Mouse (Mus musculus): Measurements from ENCODE around the gene Sars. TPM values are rescaled to one million over a fixed set of nuclear protein-coding genes. Genes with fewer than 3 reads are reported as not detected.

The Sars gene
- 60.5 TPM for polyA plus RNA-seq (2014; fragmentation: Illumina TruSeq; extraction: RNeasy Lipid Tissue Mini Kit (QIAGEN cat#74804); ENCODE audit: insufficient read depth, low read depth, low replicate concordance)

GRCm38 (mm10) chr3:108444698-108445365 lies at the start of gene Sars:
TSS of gene Sars (minus strand) at chr3:108445209.

GRCm38 (mm10) chr3:108414857-108415830 lies 29.9 kb downstream of the Sars start, which contains the start of gene Celsr2:
TSS of gene Celsr2 (minus strand) at chr3:108415552.

GRCm38 (mm10) chr3:108383485-108384354 lies 61.3 kb downstream of the Sars start, which contains the start of gene Psrc1:
TSS of gene Psrc1 (plus strand) at chr3:108383839.

Other genes with a start within 250 kb of the Sars start
- gene Cyb561d1, start 244.0 kb downstream of the Sars start, polyA plus RNA-seq (2014; fragmentation: Illumina TruSeq; extraction: RNeasy Lipid Tissue Mini Kit (QIAGEN cat#74804); ENCODE audit: insufficient read depth, low read depth, low replicate concordance): 6.2 TPM
- gene Atxn7l2, start 234.3 kb downstream of the Sars start, polyA plus RNA-seq (2014; fragmentation: Illumina TruSeq; extraction: RNeasy Lipid Tissue Mini Kit (QIAGEN cat#74804); ENCODE audit: insufficient read depth, low read depth, low replicate concordance): 2.5 TPM
- gene Sypl2, start 218.6 kb downstream of the Sars start, polyA plus RNA-seq (2014; fragmentation: Illumina TruSeq; extraction: RNeasy Lipid Tissue Mini Kit (QIAGEN cat#74804); ENCODE audit: insufficient read depth, low read depth, low replicate concordance): 0.10 TPM
- gene Psma5, start 188.3 kb downstream of the Sars start, polyA plus RNA-seq (2014; fragmentation: Illumina TruSeq; extraction: RNeasy Lipid Tissue Mini Kit (QIAGEN cat#74804); ENCODE audit: insufficient read depth, low read depth, low replicate concordance): 107 TPM
- 52.6 TPM for gene Sort1, start 161.1 kb downstream of the Sars start, polyA plus RNA-seq (2014; fragmentation: Illumina TruSeq; extraction: RNeasy Lipid Tissue Mini Kit (QIAGEN cat#74804); ENCODE audit: insufficient read depth, low read depth, low replicate concordance)
- 21.6 TPM for gene Mybphl, start 80.3 kb downstream of the Sars start, polyA plus RNA-seq (2014; fragmentation: Illumina TruSeq; extraction: RNeasy Lipid Tissue Mini Kit (QIAGEN cat#74804); ENCODE audit: insufficient read depth, low read depth, low replicate concordance)
- 1.6 TPM for gene Psrc1, start 61.4 kb downstream of the Sars start, polyA plus RNA-seq (2014; fragmentation: Illumina TruSeq; extraction: RNeasy Lipid Tissue Mini Kit (QIAGEN cat#74804); ENCODE audit: insufficient read depth, low read depth, low replicate concordance)
- gene Celsr2, start 29.7 kb downstream of the Sars start, polyA plus RNA-seq (2014; fragmentation: Illumina TruSeq; extraction: RNeasy Lipid Tissue Mini Kit (QIAGEN cat#74804); ENCODE audit: insufficient read depth, low read depth, low replicate concordance): 2.4 TPM
- 8.7 TPM for gene 1700013F07Rik, start 88.9 kb upstream of the Sars start, polyA plus RNA-seq (2014; fragmentation: Illumina TruSeq; extraction: RNeasy Lipid Tissue Mini Kit (QIAGEN cat#74804); ENCODE audit: insufficient read depth, low read depth, low replicate concordance)
- 24.1 TPM for gene 5330417C22Rik, start 91.3 kb upstream of the Sars start, polyA plus RNA-seq (2014; fragmentation: Illumina TruSeq; extraction: RNeasy Lipid Tissue Mini Kit (QIAGEN cat#74804); ENCODE audit: insufficient read depth, low read depth, low replicate concordance)
- 36.8 TPM for gene Tmem167b, start 117.3 kb upstream of the Sars start, polyA plus RNA-seq (2014; fragmentation: Illumina TruSeq; extraction: RNeasy Lipid Tissue Mini Kit (QIAGEN cat#74804); ENCODE audit: insufficient read depth, low read depth, low replicate concordance)
- 30.6 TPM for gene Taf13, start 126.5 kb upstream of the Sars start, polyA plus RNA-seq (2014; fragmentation: Illumina TruSeq; extraction: RNeasy Lipid Tissue Mini Kit (QIAGEN cat#74804); ENCODE audit: insufficient read depth, low read depth, low replicate concordance)
- gene Wdr47, start 146.1 kb upstream of the Sars start, polyA plus RNA-seq (2014; fragmentation: Illumina TruSeq; extraction: RNeasy Lipid Tissue Mini Kit (QIAGEN cat#74804); ENCODE audit: insufficient read depth, low read depth, low replicate concordance): 6.1 TPM
- 32.0 TPM for gene Clcc1, start 208.7 kb upstream of the Sars start, polyA plus RNA-seq (2014; fragmentation: Illumina TruSeq; extraction: RNeasy Lipid Tissue Mini Kit (QIAGEN cat#74804); ENCODE audit: insufficient read depth, low read depth, low replicate concordance)

All from lung, adult 10 weeks (tissue).